Mouse (Mus musculus): ENCODE measurements around the gene Saysd1. TPM values are rescaled to one million over a fixed set of nuclear protein-coding genes. Genes with fewer than 3 reads are reported as not detected.

The Saysd1 gene
- polyA plus RNA-seq, 1 experiment from 2014 or later = 15.3 TPM

DNA sequence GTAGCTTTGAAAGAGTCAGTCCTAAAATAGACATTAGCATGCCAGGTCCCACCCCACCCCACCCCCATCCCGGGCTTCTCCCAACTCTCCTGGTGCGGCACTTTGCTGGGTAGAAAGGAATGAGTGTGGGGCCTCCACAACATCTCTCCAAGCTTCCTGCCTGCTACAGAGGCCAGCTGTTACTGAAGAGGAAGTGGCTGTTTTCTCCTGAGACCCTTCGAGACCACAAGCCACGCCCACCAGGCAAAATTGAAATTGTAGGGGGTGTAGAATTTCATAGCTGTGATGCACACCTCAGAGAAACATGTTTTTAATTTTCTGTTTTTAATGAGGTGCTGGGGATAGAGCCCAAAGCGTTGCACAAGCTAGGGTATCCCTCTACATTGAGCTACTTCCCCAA, 17.5 kb downstream of the Saysd1 start:
- Histone ChIP-seq H3K9me3 (ENCODE audit: control insufficient read depth, low read length) (no peaks in the 10 kb centered on the region), H3K27ac (ENCODE audit: low read length) (no peak overlapping the region), H3K36me3 (ENCODE audit: control insufficient read depth, insufficient read depth) (no peaks in the 10 kb centered on the region), H3K4me3 (replicated peaks; ENCODE audit: low read length) (no peak overlapping the region), H3K4me2 (ENCODE audit: low read length) (no peak overlapping the region), H3K4me1 (replicated peaks; ENCODE audit: control insufficient read depth, insufficient read depth, low read length) (no peaks in the 10 kb centered on the region), H3K9ac (replicated peaks; ENCODE audit: low read depth, low read length) (no peak overlapping the region), H3K27me3 (replicated peaks; ENCODE audit: control insufficient read depth, insufficient read depth, low read length) (no peaks in the 10 kb centered on the region)
- WGBS = 73% methylated on average over 5 of the region's 5 CpGs
- ATAC-seq = no peak

DNA sequence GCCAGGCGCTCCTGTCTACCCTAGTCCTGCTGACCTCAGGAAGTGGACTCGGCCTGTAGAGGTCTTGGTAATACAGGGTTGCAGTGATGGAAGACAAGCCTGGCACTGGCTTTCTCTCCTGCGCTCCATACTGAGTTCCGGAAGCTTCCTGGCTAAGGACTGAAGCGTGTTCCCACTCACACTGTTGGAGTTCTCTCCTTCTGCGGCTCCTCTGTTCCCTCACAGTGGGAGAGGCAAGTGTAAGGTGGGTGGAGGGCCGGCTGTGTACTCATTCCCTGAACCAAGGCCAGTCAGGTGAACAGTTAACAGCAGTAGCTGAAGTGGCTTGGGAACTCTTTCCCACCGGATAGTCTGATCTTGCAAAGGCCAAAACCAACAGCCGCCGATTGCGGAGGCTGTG, 18.3 kb downstream of the Saysd1 start:
- Histone ChIP-seq H3K9me3 (ENCODE audit: control insufficient read depth, low read length) (no peaks in the 10 kb centered on the region), H3K36me3 (ENCODE audit: control insufficient read depth, insufficient read depth) (no peaks in the 10 kb centered on the region), H3K4me3 (replicated peaks; ENCODE audit: low read length) (no peak overlapping the region), H3K4me1 (replicated peaks; ENCODE audit: control insufficient read depth, insufficient read depth, low read length) (no peaks in the 10 kb centered on the region), H3K4me2 (ENCODE audit: low read length) (no peak overlapping the region), H3K27me3 (replicated peaks; ENCODE audit: control insufficient read depth, insufficient read depth, low read length) (no peaks in the 10 kb centered on the region), H3K27ac (ENCODE audit: low read length) (no peak overlapping the region), H3K9ac (replicated peaks; ENCODE audit: low read depth, low read length) (no peak overlapping the region)
- no peak for ATAC-seq
- WGBS = 93% methylated on average over 11 of the region's 11 CpGs

DNA sequence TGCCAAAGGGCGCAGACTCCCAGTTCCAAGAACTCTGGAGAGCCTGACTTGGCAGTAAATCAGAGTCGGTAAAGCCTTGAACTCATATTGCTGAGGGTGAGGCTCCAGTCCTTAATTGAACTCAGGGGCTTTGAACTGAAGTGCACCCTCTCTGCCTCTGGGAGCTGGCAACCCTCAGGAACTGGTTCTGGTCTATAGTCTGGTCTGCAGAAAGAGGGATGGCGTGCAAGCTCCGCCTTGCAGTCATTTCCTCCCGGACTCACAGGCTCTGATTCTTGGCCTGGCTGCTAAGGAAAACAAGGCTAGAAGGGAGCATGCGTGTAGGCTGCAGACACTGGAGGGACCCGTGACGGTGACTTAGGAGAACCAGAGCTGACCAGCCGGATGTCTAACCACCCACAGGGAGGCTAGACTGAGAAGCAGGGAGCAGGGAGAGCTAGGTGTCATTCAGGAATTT, 22.2 kb downstream of the Saysd1 start:
- Histone ChIP-seq H3K9me3 (ENCODE audit: control insufficient read depth, low read length) (0 out of 2 replicates have a peak, but pooled peaks cover 3% of the 10 kb centered on the region), H3K4me1 (replicated peaks; ENCODE audit: control insufficient read depth, insufficient read depth, low read length) (no peaks in the 10 kb centered on the region), H3K4me3 (replicated peaks; ENCODE audit: low read length) (no peak overlapping the region), H3K4me2 (ENCODE audit: low read length) (no peak overlapping the region), H3K9ac (replicated peaks; ENCODE audit: low read depth, low read length) (no peak overlapping the region), H3K27me3 (replicated peaks; ENCODE audit: control insufficient read depth, insufficient read depth, low read length) (no peaks in the 10 kb centered on the region), H3K27ac (ENCODE audit: low read length) (no peak overlapping the region), H3K36me3 (ENCODE audit: control insufficient read depth, insufficient read depth) (no peaks in the 10 kb centered on the region)
- no peak for ATAC-seq
- whole genome bisulfite sequencing = 70% methylated on average over 9 of the region's 9 CpGs

DNA sequence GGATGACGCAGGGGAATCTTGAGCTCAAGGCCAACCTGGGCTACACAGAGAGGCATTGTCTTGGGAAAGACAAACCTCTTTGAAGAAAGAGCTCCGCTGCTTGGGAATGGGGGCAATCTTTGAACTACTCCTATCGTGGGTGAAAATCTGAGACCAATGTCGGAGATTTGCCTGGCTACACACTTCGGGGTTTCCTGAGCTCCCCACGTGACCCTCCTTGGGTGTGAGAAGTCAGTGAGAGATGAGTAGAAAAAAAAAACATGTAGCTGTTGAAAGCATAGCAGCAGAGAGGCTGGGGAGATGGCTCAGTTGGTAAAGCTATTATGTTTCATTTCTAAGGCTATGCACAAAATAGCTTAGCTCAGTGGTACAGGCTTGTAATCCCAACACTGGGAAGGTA, 23.4 kb downstream of the Saysd1 start:
- Histone ChIP-seq H3K36me3 (ENCODE audit: control insufficient read depth, insufficient read depth) (no peaks in the 10 kb centered on the region), H3K27ac (ENCODE audit: low read length) (no peak overlapping the region), H3K27me3 (replicated peaks; ENCODE audit: control insufficient read depth, insufficient read depth, low read length) (no peaks in the 10 kb centered on the region), H3K4me2 (ENCODE audit: low read length) (no peak overlapping the region), H3K4me3 (replicated peaks; ENCODE audit: low read length) (no peak overlapping the region), H3K9ac (replicated peaks; ENCODE audit: low read depth, low read length) (no peak overlapping the region), H3K9me3 (ENCODE audit: control insufficient read depth, low read length) (0 out of 2 replicates have a peak, but pooled peaks cover 3% of the 10 kb centered on the region), H3K4me1 (replicated peaks; ENCODE audit: control insufficient read depth, insufficient read depth, low read length) (no peaks in the 10 kb centered on the region)
- ATAC-seq = no peak
- 86% methylated on average over 6 of the region's 6 CpGs for WGBS

DNA sequence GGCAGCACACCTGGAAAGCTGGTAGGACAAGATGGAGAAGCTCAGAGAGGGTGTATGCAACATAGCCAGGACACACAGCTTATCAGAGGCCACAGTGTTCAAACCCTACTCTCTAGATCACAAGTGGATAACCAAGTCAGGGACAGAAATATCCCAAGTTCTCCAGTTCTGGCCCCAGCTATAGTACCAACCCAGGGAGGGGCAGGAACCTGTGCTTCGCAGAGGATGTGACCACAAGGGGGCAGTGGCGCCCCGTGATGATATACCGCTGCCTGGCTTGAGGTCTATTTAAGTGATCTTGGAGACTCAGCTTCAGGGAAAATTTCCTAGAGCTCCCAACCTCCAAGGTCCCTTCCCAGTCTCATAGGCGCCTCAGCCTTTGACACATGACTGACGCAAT, 24.4 kb downstream of the Saysd1 start:
- WGBS = 3% methylated on average over 6 of the region's 6 CpGs
- Histone ChIP-seq H3K27ac (ENCODE audit: low read length) (no peak overlapping the region), H3K4me1 (replicated peaks; ENCODE audit: control insufficient read depth, insufficient read depth, low read length) (no peaks in the 10 kb centered on the region), H3K9me3 (ENCODE audit: control insufficient read depth, low read length) (0 out of 2 replicates have a peak, but pooled peaks cover 3% of the 10 kb centered on the region), H3K4me2 (ENCODE audit: low read length) (no peak overlapping the region), H3K4me3 (replicated peaks; ENCODE audit: low read length) (no peak overlapping the region), H3K36me3 (ENCODE audit: control insufficient read depth, insufficient read depth) (no peaks in the 10 kb centered on the region), H3K9ac (replicated peaks; ENCODE audit: low read depth, low read length) (no peak overlapping the region), H3K27me3 (replicated peaks; ENCODE audit: control insufficient read depth, insufficient read depth, low read length) (no peaks in the 10 kb centered on the region)
- ATAC-seq = peak; percentile 76

DNA sequence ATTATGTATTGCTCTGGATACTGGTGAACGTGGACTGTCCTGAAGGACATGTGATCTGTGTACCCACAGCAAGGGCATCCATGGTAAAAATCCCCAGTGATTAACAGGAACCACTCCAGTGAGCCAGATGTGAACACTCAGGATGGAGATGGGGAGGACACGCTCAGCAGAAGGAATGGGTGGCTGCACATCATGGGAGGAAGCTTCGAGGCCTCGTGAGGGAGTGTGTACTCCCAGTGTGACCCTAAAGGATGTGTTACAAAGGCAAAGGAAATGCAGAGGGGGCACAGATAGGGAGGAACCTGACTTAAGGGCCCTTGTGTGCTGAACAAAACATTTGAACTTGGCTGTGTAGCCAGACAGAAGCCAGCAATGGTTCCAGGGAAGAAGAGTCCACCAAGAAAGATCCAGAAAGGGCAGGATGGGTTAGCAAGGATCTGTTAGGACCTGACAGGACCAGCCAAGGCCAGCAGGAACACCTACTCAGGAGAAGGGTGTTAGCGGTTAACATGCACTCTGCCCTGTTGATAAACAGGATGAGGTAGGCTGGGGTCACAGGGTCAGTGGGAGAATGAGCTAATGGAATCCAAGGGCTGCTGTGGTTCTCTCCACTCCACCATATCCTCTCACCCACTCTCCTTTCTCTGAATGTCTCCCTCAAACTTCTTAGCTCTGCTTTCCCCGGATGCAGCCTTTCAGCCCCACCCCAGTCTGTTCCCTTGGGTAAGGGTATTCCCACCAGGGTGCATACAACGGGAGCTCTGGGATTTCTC, 25.0 kb downstream of the Saysd1 start:
- Histone ChIP-seq H3K9me3 (ENCODE audit: control insufficient read depth, low read length) (0 out of 2 replicates have a peak, but pooled peaks cover 3% of the 10 kb centered on the region), H3K27ac (ENCODE audit: low read length) (no peak overlapping the region), H3K27me3 (replicated peaks; ENCODE audit: control insufficient read depth, insufficient read depth, low read length) (no peaks in the 10 kb centered on the region), H3K9ac (replicated peaks; ENCODE audit: low read depth, low read length) (no peak overlapping the region), H3K36me3 (ENCODE audit: control insufficient read depth, insufficient read depth) (no peaks in the 10 kb centered on the region), H3K4me2 (ENCODE audit: low read length) (no peak overlapping the region), H3K4me1 (replicated peaks; ENCODE audit: control insufficient read depth, insufficient read depth, low read length) (no peaks in the 10 kb centered on the region), H3K4me3 (replicated peaks; ENCODE audit: low read length) (no peak overlapping the region)
- 67% methylated on average over 7 of the region's 7 CpGs for WGBS
- ATAC-seq = no peak

DNA sequence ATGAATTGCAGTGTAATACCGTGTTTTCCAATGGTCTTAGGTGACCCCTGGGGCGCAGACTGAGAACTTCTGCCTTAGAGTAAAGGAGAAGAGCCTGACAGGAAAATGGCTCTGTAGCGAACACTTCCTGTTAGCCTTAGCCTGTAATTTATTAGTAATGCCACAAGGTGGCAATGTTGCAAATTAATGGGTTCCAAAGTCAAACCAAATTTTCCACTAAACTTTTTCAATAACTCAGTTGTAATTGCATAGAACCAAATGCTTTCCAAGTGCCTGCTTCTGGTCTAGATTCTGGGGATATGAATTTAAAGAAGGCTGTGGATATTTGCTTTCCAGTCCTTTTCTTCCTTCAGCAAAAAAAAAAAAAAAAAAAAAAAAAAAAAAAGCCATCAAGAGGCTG, 26.1 kb downstream of the Saysd1 start:
- Histone ChIP-seq H3K4me2 (ENCODE audit: low read length) (no peak overlapping the region), H3K4me1 (replicated peaks; ENCODE audit: control insufficient read depth, insufficient read depth, low read length) (no peaks in the 10 kb centered on the region), H3K27me3 (replicated peaks; ENCODE audit: control insufficient read depth, insufficient read depth, low read length) (no peaks in the 10 kb centered on the region), H3K4me3 (replicated peaks; ENCODE audit: low read length) (no peak overlapping the region), H3K36me3 (ENCODE audit: control insufficient read depth, insufficient read depth) (no peaks in the 10 kb centered on the region), H3K9ac (replicated peaks; ENCODE audit: low read depth, low read length) (no peak overlapping the region), H3K9me3 (ENCODE audit: control insufficient read depth, low read length) (0 out of 2 replicates have a peak, but pooled peaks cover 3% of the 10 kb centered on the region), H3K27ac (ENCODE audit: low read length) (no peak overlapping the region)
- whole genome bisulfite sequencing = 68% methylated on average over 3 of the region's 3 CpGs
- ATAC-seq = no peak

DNA sequence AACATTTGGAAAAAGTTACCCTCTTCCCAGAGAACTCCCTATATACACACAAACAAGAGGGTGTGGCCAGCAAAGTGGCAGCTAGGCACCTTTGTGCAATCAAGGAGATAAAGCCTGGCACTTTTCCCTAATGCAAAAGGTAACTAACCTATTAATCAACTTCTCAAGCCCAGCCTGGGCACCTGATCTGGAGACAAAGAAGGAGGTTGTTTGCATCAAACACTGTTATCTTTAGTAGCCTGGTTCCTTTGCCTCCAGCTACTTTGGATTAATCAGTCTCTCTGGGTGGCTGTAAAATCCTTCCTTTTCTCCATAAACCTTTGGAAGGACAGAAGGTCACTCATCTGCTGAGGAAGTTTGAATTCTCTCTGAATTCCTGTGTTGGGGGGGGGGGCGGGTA, 27.4 kb downstream of the Saysd1 start:
- Histone ChIP-seq H3K4me3 (replicated peaks; ENCODE audit: low read length) (no peak overlapping the region), H3K27me3 (replicated peaks; ENCODE audit: control insufficient read depth, insufficient read depth, low read length) (no peaks in the 10 kb centered on the region), H3K9me3 (ENCODE audit: control insufficient read depth, low read length) (0 out of 2 replicates have a peak, but pooled peaks cover 3% of the 10 kb centered on the region), H3K9ac (replicated peaks; ENCODE audit: low read depth, low read length) (no peak overlapping the region), H3K4me1 (replicated peaks; ENCODE audit: control insufficient read depth, insufficient read depth, low read length) (no peaks in the 10 kb centered on the region), H3K4me2 (ENCODE audit: low read length) (no peak overlapping the region), H3K36me3 (ENCODE audit: control insufficient read depth, insufficient read depth) (no peaks in the 10 kb centered on the region), H3K27ac (ENCODE audit: low read length) (no peak overlapping the region)
- 73% methylated on average over 1 of the region's 1 CpGs for WGBS
- ATAC-seq = no peak

DNA sequence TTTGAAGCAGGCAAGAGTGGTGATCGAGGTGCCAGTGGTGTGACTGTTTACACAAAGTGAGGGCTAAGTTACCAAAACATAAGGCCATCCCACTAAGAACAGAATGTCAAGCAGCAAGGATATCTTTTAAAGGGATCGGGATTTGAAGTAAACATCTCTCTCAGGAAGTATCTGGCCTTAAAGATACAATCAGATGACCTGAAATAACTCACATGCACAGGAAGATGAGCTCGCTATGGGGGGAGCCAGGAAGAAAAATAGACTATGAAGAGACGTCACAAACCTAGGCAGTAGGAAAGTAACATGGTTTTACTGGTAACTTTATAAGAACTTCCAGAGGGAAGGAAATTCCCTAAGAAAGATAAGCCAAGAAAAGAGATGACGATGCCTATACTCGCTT, 32.1 kb downstream of the Saysd1 start:
- no peak overlapping the region for H3K27ac ChIP-seq (ENCODE audit: low read length)
- no peak for ATAC-seq
- no peak overlapping the region for H3K4me2 ChIP-seq (ENCODE audit: low read length)
- no peaks in the 10 kb centered on the region for H3K9me3 ChIP-seq (ENCODE audit: control insufficient read depth, low read length)
- no peak overlapping the region for H3K4me3 ChIP-seq (replicated peaks; ENCODE audit: low read length)
- no peak overlapping the region for H3K9ac ChIP-seq (replicated peaks; ENCODE audit: low read depth, low read length)
- no peaks in the 10 kb centered on the region for H3K27me3 ChIP-seq (replicated peaks; ENCODE audit: control insufficient read depth, insufficient read depth, low read length)
- WGBS = 87% methylated on average over 6 of the region's 6 CpGs
- H3K36me3 ChIP-seq (ENCODE audit: control insufficient read depth, insufficient read depth) = no peaks in the 10 kb centered on the region
- H3K4me1 ChIP-seq (replicated peaks; ENCODE audit: control insufficient read depth, insufficient read depth, low read length) = no peaks in the 10 kb centered on the region
